Mouse (Mus musculus) embryonic fibroblast, embryonic 13.5 days (primary cell): ENCODE data around the gene Dapk1.

Source experiments
- CTCF ChIP-seq: IDR thresholded peaks from 2 replicates; pipeline ENCODE4 v1.5.1; 2011; ENCODE audit warnings: mild to moderate bottlenecking, control low read depth, low read length, moderate library complexity, borderline replicate concordance; ENCODE audit not compliant: insufficient read depth
- POLR2A ChIP-seq: IDR thresholded peaks from 2 replicates; pipeline ENCODE4 v1.6.1; 2011; ENCODE audit warnings: low read depth, mild to moderate bottlenecking, control low read depth, low read length, moderate library complexity

- TF ChIP-seq CTCF, result no peak
- TF ChIP-seq POLR2A, result no peak
Measured at GRCm38 (mm10) chr13:60614154-60614553, 12.4 kb downstream of the Dapk1 start.
